Mouse (Mus musculus): ENCODE results near the gene Gm10277.

DNA sequence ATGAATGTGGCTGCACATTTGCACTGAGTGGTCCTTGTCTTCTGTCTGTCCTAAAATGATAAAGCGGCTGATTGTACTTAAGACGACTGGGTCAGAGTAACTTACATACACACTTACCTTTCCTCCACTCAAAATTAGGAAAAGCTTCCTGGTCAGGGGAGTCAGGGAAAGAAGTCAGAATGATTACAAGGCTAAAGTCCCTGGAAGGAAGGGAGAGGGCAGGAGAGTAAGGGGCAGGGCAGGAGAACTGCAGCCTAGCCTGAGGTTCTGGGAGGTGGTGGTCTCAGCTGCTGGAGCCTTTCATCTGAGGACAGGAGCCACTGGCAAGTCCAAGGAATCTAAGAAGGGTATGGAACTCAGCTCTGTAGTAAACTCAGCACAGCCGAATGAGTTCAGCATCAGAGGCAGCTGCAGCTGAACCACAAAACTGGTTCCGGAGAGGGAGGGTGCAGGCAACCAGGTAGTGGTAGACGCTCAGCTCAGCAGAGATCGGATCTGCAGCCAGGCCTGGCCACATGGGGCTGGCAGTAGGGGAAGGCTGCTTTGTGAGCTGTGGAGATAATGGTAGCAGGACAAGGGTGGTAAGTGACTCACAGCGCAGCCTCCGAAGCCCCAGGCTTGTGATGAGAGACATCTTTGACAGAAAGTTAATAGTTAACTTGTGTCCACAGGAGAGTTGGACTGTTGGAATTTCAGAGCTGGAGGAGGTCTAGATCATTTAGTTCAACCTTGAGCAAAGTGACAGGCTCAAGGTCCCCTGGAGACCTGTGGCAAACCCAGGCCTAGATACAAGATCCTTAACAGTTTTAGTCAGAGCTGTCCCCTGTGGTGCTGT is 15.5 kb downstream of the Gm10277 start:
- TF ChIP-seq CTCF (conservative IDR thresholded peaks at IDR 0.05; ENCODE audit: low read length) (no peak), NANOG (IDR thresholded peaks at IDR 0.05; ENCODE audit: borderline replicate concordance, low read length) (no peak), POU5F1 (IDR thresholded peaks at IDR 0.05; ENCODE audit: borderline replicate concordance, low read length) (no peak)
